Mouse (Mus musculus): ENCODE data around the gene Fam131c. TPM values are rescaled to one million over a fixed set of nuclear protein-coding genes. Genes with fewer than 3 reads are reported as not detected.

Gene Fam131c
- 2.2 and 2.9 TPM in 2 replicates for polyA plus RNA-seq (2014; fragmentation: Nextera tagmentation; extraction: Ambion mirVana)

- H3K9me3 ChIP-seq (ENCODE audit: control insufficient read depth, low read length) = no peaks in the 10 kb centered on the region
- ATAC-seq (ENCODE audit: low read depth) (peak; percentile 50), DNase-seq (ENCODE audit: low spot score) (peak; percentile 39)
- no peaks in the 10 kb centered on the region for H3K36me3 ChIP-seq (ENCODE audit: control insufficient read depth, insufficient read depth, low read length)
- 3% methylated on average over 28 of the region's 71 CpGs for WGBS
- no peaks in the 10 kb centered on the region for H3K4me1 ChIP-seq (ENCODE audit: control insufficient read depth, insufficient read depth, low read length)
- H3K27me3 ChIP-seq (replicated peaks; ENCODE audit: control insufficient read depth, insufficient read depth, low read length) = peaks cover 40% of the 10 kb centered on the region
- H3K4me2 ChIP-seq (ENCODE audit: low read depth, low read length) = peak within 1 kb of the TSS; percentile 99
- peak within 1 kb of the TSS; percentile 57 for H3K4me3 ChIP-seq (ENCODE audit: low read depth, low read length)
- no peak within 1 kb of the TSS for H3K27ac ChIP-seq (replicated peaks; ENCODE audit: low read depth, low read length)
- H3K9ac ChIP-seq (ENCODE audit: low read depth, low read length) = peak within 1 kb of the TSS; percentile 72
These were observed at the start of gene Fam131c for GRCm38 (mm10) chr4:141367997-141368791. TSS of gene Fam131c (plus strand) at chr4:141368220.

GRCm38 (mm10) chr4:141322526-141322925, 45.5 kb upstream of the Fam131c start:
- no peak overlapping the region for H3K4me2 ChIP-seq (ENCODE audit: low read depth, low read length)
- H3K4me1 ChIP-seq (ENCODE audit: control insufficient read depth, insufficient read depth, low read length) = peaks cover 12% of the 10 kb centered on the region
- DNase-seq (ENCODE audit: low spot score) (no peak), ATAC-seq (ENCODE audit: low read depth) (no peak)
- 79% methylated on average over 11 of the region's 11 CpGs for whole genome bisulfite sequencing
- H3K4me3 ChIP-seq (ENCODE audit: low read depth, low read length) = no peak overlapping the region
- H3K27ac ChIP-seq (replicated peaks; ENCODE audit: low read depth, low read length) = no peak overlapping the region
- no peaks in the 10 kb centered on the region for H3K9me3 ChIP-seq (ENCODE audit: control insufficient read depth, low read length)
- no peaks in the 10 kb centered on the region for H3K27me3 ChIP-seq (replicated peaks; ENCODE audit: control insufficient read depth, insufficient read depth, low read length)
- peaks cover 27% of the 10 kb centered on the region; the same call in 1 of the 2 replicates for H3K36me3 ChIP-seq (ENCODE audit: control insufficient read depth, insufficient read depth, low read length)
- H3K9ac ChIP-seq (ENCODE audit: low read depth, low read length) = no peak overlapping the region

GRCm38 (mm10) chr4:141324771-141325191, 43.2 kb upstream of the Fam131c start:
- H3K27me3 ChIP-seq (replicated peaks; ENCODE audit: control insufficient read depth, insufficient read depth, low read length) = no peaks in the 10 kb centered on the region
- H3K27ac ChIP-seq (replicated peaks; ENCODE audit: low read depth, low read length) = no peak overlapping the region
- peaks cover 18% of the 10 kb centered on the region for H3K4me1 ChIP-seq (ENCODE audit: control insufficient read depth, insufficient read depth, low read length)
- no peaks in the 10 kb centered on the region for H3K9me3 ChIP-seq (ENCODE audit: control insufficient read depth, low read length)
- H3K36me3 ChIP-seq (ENCODE audit: control insufficient read depth, insufficient read depth, low read length) = peaks cover 14% of the 10 kb centered on the region; the same call in 1 of the 2 replicates
- H3K9ac ChIP-seq (ENCODE audit: low read depth, low read length) = no peak overlapping the region
- ATAC-seq (ENCODE audit: low read depth) = no peak
- no peak overlapping the region for H3K4me2 ChIP-seq (ENCODE audit: low read depth, low read length)
- no peak overlapping the region for H3K4me3 ChIP-seq (ENCODE audit: low read depth, low read length)
- 89% methylated on average over 6 of the region's 6 CpGs for WGBS
- DNase-seq (ENCODE audit: low spot score) = no peak

GRCm38 (mm10) chr4:141325636-141326035, 42.4 kb upstream of the Fam131c start:
- no peak for DNase-seq (ENCODE audit: low spot score)
- 19% methylated on average over 15 of the region's 15 CpGs for WGBS

GRCm38 (mm10) chr4:141327075-141327474, 40.9 kb upstream of the Fam131c start:
- H3K27me3 ChIP-seq (replicated peaks; ENCODE audit: control insufficient read depth, insufficient read depth, low read length) = no peaks in the 10 kb centered on the region
- no peak overlapping the region for H3K4me2 ChIP-seq (ENCODE audit: low read depth, low read length)
- no peak overlapping the region for H3K4me3 ChIP-seq (ENCODE audit: low read depth, low read length)
- peaks cover 18% of the 10 kb centered on the region for H3K4me1 ChIP-seq (ENCODE audit: control insufficient read depth, insufficient read depth, low read length)
- H3K9ac ChIP-seq (ENCODE audit: low read depth, low read length) = no peak overlapping the region
- no peaks in the 10 kb centered on the region for H3K9me3 ChIP-seq (ENCODE audit: control insufficient read depth, low read length)
- ATAC-seq (ENCODE audit: low read depth) (peak; percentile 42; the same call in 1 of the 2 replicates), DNase-seq (ENCODE audit: low spot score) (peak; percentile 74)
- H3K36me3 ChIP-seq (ENCODE audit: control insufficient read depth, insufficient read depth, low read length) = peaks cover 10% of the 10 kb centered on the region; the same call in 1 of the 2 replicates
- WGBS = 51% methylated on average over 4 of the region's 4 CpGs
- peak overlapping the region; percentile 30; the same call in 1 of the 2 replicates for H3K27ac ChIP-seq (replicated peaks; ENCODE audit: low read depth, low read length)

More at GRCm38 (mm10) chr4:141325636-141326035, 42.4 kb upstream of the Fam131c start:
- Histone ChIP-seq H3K27ac (replicated peaks; ENCODE audit: low read depth, low read length) (peak overlapping the region; percentile 24; the same call in 1 of the 2 replicates), H3K4me3 (ENCODE audit: low read depth, low read length) (no peak overlapping the region), H3K36me3 (ENCODE audit: control insufficient read depth, insufficient read depth, low read length) (peaks cover 14% of the 10 kb centered on the region; the same call in 1 of the 2 replicates), H3K4me2 (ENCODE audit: low read depth, low read length) (no peak overlapping the region), H3K27me3 (replicated peaks; ENCODE audit: control insufficient read depth, insufficient read depth, low read length) (no peaks in the 10 kb centered on the region), H3K4me1 (ENCODE audit: control insufficient read depth, insufficient read depth, low read length) (peaks cover 18% of the 10 kb centered on the region), H3K9ac (ENCODE audit: low read depth, low read length) (0 out of 2 replicates have a peak overlapping the region, but pooled peaks have one; percentile 14), H3K9me3 (ENCODE audit: control insufficient read depth, low read length) (no peaks in the 10 kb centered on the region)
- ATAC-seq (ENCODE audit: low read depth) = no peak

GRCm38 (mm10) chr4:141328742-141329141, 39.3 kb upstream of the Fam131c start:
- DNase-seq (ENCODE audit: low spot score) = no peak
- Histone ChIP-seq H3K9me3 (ENCODE audit: control insufficient read depth, low read length) (no peaks in the 10 kb centered on the region), H3K27ac (replicated peaks; ENCODE audit: low read depth, low read length) (no peak overlapping the region), H3K4me1 (ENCODE audit: control insufficient read depth, insufficient read depth, low read length) (peaks cover 21% of the 10 kb centered on the region), H3K36me3 (ENCODE audit: control insufficient read depth, insufficient read depth, low read length) (peaks cover 6% of the 10 kb centered on the region; the same call in 1 of the 2 replicates), H3K4me2 (ENCODE audit: low read depth, low read length) (no peak overlapping the region), H3K9ac (ENCODE audit: low read depth, low read length) (no peak overlapping the region), H3K4me3 (ENCODE audit: low read depth, low read length) (no peak overlapping the region), H3K27me3 (replicated peaks; ENCODE audit: control insufficient read depth, insufficient read depth, low read length) (no peaks in the 10 kb centered on the region)
- ATAC-seq (ENCODE audit: low read depth) = no peak
- WGBS = 78% methylated on average over 9 of the region's 9 CpGs

- no peak overlapping the region for H3K4me2 ChIP-seq (ENCODE audit: low read depth, low read length)
- no peak overlapping the region for H3K4me3 ChIP-seq (ENCODE audit: low read depth, low read length)
- H3K9ac ChIP-seq (ENCODE audit: low read depth, low read length) = no peak overlapping the region
- peaks cover 28% of the 10 kb centered on the region for H3K4me1 ChIP-seq (ENCODE audit: control insufficient read depth, insufficient read depth, low read length)
- no peak for ATAC-seq (ENCODE audit: low read depth)
- no peaks in the 10 kb centered on the region for H3K27me3 ChIP-seq (replicated peaks; ENCODE audit: control insufficient read depth, insufficient read depth, low read length)
- 55% methylated on average over 12 of the region's 12 CpGs for WGBS
- H3K9me3 ChIP-seq (ENCODE audit: control insufficient read depth, low read length) = no peaks in the 10 kb centered on the region
- no peak for DNase-seq (ENCODE audit: low spot score)
- no peaks in the 10 kb centered on the region for H3K36me3 ChIP-seq (ENCODE audit: control insufficient read depth, insufficient read depth, low read length)
- no peak overlapping the region for H3K27ac ChIP-seq (replicated peaks; ENCODE audit: low read depth, low read length)
These were observed 38.1 kb upstream of the Fam131c start for GRCm38 (mm10) chr4:141329968-141330367.

- Histone ChIP-seq H3K4me2 (ENCODE audit: low read depth, low read length) (no peak overlapping the region), H3K4me3 (ENCODE audit: low read depth, low read length) (no peak overlapping the region), H3K36me3 (ENCODE audit: control insufficient read depth, insufficient read depth, low read length) (no peaks in the 10 kb centered on the region), H3K9ac (ENCODE audit: low read depth, low read length) (no peak overlapping the region), H3K27me3 (replicated peaks; ENCODE audit: control insufficient read depth, insufficient read depth, low read length) (no peaks in the 10 kb centered on the region), H3K27ac (replicated peaks; ENCODE audit: low read depth, low read length) (no peak overlapping the region), H3K4me1 (ENCODE audit: control insufficient read depth, insufficient read depth, low read length) (peaks cover 31% of the 10 kb centered on the region), H3K9me3 (ENCODE audit: control insufficient read depth, low read length) (no peaks in the 10 kb centered on the region)
- 92% methylated on average over 2 of the region's 2 CpGs for WGBS
- ATAC-seq (ENCODE audit: low read depth) (no peak), DNase-seq (ENCODE audit: low spot score) (no peak)
These were observed 36.6 kb upstream of the Fam131c start for GRCm38 (mm10) chr4:141331446-141331845.

Data from embryonic facial prominence, embryonic 14.5 days (tissue).